Mouse (Mus musculus): ENCODE data around the gene Wdr4.

Wdr4 gene

DNA sequence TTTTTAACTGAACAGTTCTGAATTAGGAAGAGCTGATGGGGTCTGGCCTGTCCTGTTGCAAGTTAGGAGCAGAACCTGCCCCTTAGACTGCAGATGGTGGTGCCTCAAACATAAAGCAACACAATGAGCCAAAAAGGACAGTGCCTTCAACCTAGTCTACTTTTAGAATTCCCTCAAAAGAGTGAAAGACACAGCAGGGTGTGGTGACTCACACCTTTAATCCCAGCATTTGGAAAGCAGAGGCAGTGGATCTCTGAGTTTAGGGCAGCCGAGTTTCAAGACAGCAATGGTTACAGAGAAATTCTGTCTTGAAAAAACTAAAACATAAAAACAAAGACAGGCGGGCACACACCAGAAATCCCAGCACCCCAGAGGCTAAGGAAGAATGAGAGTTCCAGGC is 15.8 kb downstream of the Wdr4 start:
- in situ Hi-C loops (cut with MboI; ENCODE audit: low pct_unique_long_range_greater_than_20kb in 1 of 2, low sequenced_read_pairs in 2 of 2, unreplicated experiment in 1 of 2) = no loop called here

DNA sequence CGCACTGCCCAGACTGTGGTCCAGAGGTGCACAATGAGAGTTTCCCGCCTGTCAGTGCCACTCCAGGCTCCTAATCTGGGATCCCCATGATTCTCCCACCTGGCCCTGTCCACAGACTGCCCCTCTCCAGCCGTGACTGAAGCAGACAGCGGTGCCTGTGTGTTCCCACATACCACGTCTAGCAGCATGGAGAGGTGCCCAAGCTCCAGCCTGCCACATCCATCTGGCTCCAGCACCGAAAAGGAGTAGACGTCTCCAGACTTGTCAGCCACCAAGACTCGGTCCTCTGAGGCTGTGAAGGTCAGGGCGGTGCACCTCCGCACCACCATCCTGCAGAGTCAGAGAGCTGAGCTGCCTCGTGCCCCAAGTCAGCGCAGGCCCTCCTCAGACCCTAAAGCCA is 16.4 kb downstream of the Wdr4 start:
- in situ Hi-C loops (cut with MboI; ENCODE audit: low pct_unique_long_range_greater_than_20kb in 1 of 2, low sequenced_read_pairs in 2 of 2, unreplicated experiment in 1 of 2) = no loop called here

DNA sequence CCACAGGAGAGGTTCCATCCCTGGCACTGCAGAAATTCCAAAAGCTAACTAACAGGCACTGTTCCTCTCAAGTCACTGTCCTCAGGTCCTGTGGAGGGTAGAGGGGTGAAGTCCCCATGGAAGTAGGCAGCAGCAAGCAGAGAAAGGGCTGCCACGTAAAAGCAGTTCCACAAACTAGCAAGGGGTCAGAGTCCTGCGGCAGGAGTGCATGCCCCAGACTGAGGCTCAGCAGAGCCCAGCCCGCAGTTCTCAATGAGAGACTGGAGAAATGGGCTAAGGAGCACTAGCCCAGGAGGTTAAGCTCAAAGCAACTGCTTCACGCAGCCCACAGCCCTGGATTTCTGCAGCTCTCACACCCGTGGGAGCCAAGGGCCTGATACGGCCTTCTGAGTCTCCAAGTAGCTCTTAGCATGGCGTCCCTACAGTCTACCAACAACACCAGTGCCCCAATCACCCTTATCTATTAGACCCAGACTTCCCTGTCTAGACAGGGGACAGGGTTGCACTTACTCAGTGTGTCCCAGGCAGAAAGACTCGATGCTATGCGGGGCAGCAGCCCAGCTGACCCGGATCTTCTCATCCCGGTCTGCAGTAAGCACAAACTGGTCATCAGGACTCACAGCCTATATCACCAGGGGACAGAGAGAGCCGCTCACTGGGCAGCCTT is 17.4 kb downstream of the Wdr4 start:
- in situ Hi-C loops (cut with MboI; ENCODE audit: low pct_unique_long_range_greater_than_20kb in 1 of 2, low sequenced_read_pairs in 2 of 2, unreplicated experiment in 1 of 2) = no loop called here

DNA sequence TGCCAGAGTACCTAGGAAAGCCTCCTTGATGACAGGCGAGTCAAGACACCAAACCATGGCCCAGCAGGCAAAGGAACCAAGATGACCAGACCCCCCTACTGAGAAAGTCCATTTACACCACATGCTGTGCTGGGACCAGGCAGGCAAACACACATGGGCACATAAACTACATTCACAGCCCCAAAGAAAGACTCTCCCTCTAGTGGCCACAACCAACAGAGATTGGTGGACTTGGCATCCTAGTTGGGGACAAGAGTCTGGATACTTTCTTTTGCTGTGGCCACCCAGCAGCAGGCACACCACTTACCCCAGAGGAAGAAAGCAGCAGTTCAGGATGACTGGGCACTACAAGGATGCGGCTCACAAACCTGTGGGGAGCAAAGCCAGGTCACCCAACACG is 18.9 kb downstream of the Wdr4 start:
- in situ Hi-C loops (cut with MboI; ENCODE audit: low pct_unique_long_range_greater_than_20kb in 1 of 2, low sequenced_read_pairs in 2 of 2, unreplicated experiment in 1 of 2) = no loop called here

DNA sequence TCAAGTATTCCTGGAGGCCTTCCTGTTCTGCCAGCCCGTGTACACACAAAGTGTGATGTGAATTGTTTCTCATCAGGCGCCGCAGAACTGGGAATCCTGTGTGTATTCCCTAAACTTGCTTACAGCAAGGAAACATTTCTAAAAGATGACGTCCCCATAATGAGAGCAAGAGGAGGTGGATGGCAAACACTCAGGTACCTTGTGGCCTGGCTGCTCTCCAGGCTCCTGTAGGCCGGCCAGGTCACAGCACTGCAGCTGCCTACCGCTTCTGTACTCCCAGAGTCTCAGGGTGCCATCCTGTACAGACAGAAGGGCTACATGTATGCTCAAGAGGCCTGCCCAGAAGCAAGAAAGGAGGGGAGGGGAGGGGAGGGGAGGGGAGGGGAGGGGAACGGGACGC is 19.4 kb downstream of the Wdr4 start:
- in situ Hi-C loops (cut with MboI; ENCODE audit: low pct_unique_long_range_greater_than_20kb in 1 of 2, low sequenced_read_pairs in 2 of 2, unreplicated experiment in 1 of 2) = no loop called here

DNA sequence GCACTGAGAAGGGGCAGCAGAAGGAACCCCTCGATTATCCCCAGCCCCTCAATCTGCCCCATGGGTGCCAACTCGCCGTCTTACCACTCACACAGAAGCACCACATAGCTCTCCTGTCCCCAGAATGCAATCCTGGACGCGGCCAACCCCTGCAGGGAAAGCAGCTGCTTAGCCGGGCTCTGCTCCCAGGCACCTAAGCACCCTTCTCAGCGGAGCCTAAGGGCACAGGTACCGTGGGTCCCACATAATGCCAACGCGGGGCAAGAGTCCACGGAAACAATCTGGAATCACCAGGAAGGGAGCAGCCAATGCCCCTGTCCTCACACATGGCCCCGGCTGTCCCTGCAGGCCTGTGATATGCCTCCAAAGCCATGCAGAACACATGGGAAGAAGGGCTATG is 20.1 kb downstream of the Wdr4 start:
- in situ Hi-C loops (cut with MboI; ENCODE audit: low pct_unique_long_range_greater_than_20kb in 1 of 2, low sequenced_read_pairs in 2 of 2, unreplicated experiment in 1 of 2) = no loop called here

DNA sequence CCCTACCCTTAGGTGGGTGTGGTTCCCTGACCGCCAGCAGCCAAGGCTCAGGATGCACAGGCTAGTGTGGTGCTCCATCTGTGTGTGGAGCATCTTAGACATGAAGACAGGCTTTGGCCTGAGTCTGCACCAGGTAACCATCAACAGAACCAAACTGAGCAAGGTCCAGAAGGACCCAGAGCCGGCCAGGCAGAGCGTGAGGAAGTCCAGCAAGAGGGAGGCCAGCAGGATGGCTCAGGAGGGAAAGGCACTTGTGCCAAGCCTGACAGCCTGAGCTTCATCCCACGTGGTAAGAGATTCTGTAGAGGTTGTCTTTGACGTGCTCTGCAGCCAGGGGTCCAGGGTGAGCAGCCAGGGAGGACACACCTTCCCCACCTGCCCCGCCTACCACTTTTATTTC is 22.1 kb downstream of the Wdr4 start:
- in situ Hi-C loops (cut with MboI; ENCODE audit: low pct_unique_long_range_greater_than_20kb in 1 of 2, low sequenced_read_pairs in 2 of 2, unreplicated experiment in 1 of 2) = no loop called here

DNA sequence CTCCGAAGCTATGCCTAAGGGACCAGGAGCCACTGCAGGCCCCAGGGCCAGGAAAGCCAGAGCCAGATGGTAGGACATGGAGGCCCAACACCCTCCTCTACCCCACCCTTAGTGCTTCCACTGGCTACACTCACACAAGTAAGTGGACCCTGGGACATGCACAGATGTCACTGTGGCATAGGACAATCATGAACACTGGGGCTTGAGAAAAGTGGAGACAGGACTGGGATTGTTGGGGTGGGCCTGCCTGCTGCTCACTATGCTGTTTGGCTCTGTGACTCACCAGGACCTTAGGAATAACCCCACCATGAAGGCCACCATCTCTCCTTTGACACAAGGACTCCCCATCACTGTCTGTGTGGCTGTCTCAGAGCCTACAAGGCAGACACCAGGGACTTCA is 24.8 kb downstream of the Wdr4 start:
- in situ Hi-C loops (cut with MboI; ENCODE audit: low pct_unique_long_range_greater_than_20kb in 1 of 2, low sequenced_read_pairs in 2 of 2, unreplicated experiment in 1 of 2) = no loop called here

DNA sequence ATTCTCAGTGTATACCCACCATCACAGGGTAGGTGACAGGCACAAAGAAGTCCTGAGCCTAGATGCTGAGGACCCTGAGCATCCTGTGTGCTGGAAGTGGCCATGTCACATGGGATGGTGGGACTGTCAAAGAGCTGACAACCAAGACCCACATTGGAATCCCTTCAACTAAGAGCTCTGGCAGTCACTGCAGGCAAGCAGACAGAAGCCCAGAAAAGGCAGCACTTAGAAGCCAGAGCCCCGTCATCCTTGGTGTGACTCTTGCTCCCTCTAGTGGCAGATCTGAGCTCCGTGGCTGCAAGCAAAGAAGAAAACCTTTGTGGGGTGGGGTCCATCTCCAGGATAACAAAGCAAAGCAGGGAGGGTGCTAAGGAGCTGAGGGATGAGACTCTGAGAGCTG is 27.4 kb downstream of the Wdr4 start:
- in situ Hi-C loops (cut with MboI; ENCODE audit: low pct_unique_long_range_greater_than_20kb in 1 of 2, low sequenced_read_pairs in 2 of 2, unreplicated experiment in 1 of 2) = no loop called here

DNA sequence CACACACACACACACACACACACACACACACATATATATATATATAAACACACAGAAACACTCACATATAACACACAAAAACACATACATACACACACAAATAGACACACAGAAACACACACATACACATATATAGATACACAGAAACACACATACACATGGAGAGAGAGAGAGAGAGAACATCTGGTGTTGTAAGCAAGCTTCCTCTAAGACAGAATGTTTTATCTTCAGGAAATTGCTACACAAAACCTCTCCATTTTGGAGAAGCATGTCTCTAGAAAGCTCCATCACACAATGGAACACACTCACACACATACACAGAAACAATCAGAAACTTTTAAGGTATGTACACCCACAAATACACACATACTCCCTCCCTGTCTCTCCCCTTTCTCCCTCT is 28.4 kb downstream of the Wdr4 start:
- in situ Hi-C loops (cut with MboI; ENCODE audit: low pct_unique_long_range_greater_than_20kb in 1 of 2, low sequenced_read_pairs in 2 of 2, unreplicated experiment in 1 of 2) = no loop called here

DNA sequence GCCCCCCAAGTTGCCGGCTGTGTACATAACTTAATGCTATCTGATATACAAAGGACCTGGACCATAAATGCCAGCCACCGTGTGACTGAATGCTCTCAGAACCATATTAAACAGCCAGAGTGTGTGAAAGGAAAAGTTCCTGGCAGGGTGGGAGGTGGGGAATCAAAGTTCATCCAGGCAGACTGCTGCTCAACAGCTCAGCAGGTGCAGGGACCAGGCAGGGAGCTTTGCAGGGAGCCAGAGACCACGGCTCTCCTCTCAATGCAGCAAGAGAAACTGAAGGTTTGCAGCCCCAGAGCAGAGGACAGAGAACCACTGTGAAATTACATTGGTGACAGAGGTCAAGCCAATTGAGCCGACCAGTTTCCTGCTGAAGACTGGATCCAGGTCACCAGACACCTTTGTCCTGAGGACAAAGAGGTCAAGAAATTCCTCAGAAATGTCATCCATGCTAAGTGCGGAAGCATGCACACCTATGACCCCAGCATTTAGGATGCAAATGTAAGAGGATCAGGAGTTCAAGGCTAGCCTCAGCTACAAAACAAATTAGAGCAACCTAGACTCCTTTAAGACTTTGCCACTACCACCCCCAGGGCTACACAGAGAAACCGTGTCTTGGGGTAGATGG is 32.2 kb downstream of the Wdr4 start:
- in situ Hi-C loops (cut with MboI; ENCODE audit: low pct_unique_long_range_greater_than_20kb in 1 of 2, low sequenced_read_pairs in 2 of 2, unreplicated experiment in 1 of 2) = no loop called here

DNA sequence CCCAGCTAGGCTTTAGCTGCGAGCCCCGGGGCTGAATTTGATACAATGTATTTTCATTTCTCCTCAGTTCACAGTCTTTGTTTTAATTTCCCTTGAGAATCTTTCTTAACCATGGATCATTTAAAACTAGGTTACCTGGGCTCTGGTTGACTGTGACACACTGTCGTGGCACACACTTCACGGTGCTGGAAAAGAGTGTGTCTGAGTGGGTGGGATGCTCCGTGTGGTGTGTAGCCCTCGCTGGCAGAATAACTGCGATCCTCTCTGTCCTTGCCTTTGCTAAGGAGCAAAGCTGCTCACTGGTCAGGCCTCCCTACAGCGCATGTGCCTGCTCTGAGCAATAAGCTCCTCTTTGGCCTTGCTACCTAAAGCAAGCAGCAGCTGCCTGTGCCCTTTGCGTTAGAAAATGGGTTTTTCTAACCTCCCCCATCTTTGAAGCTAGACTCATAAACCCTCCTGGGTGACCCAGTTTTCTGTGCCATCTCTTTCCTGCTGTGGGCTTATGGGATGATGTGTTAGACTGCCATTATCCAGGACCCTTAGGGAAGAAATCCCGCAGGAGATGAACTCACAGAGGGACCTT is 33.1 kb downstream of the Wdr4 start:
- in situ Hi-C loops (cut with MboI; ENCODE audit: low pct_unique_long_range_greater_than_20kb in 1 of 2, low sequenced_read_pairs in 2 of 2, unreplicated experiment in 1 of 2) = no loop called here

DNA sequence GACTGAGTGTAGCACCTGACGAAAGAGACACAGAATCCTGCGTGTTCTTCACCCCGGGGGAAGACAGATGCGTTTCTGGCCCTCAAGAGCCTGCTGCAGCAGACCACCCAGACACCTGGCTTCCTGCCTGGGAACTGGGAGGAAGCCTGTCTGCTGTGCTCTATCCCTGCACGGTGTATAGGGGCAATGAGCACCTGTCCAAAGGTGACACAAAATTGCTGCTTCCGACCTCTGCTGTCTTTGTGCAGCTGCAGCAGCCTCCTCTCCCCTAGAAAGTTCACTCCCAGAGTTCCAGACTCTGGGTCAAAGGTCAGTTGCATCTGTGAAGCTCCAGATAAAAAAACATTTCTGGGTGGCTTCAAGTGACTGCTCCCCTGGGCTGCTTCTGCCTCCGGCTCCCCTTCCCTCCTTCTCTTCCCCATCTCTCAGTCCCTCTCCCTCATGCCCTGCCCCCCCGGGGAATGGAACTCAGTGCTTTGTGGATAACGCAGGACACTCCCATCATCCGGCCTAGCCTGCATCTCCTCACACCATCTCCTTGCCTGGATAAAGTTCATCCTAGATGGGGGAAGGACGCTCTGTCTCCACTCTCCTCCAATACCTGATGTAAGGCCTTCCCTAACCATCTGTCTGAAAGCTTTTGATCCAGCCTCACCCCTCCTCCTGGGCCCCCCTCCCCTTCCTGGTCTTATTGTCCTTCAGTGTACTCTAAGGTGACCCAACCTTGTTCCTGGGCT is 40.5 kb downstream of the Wdr4 start:
- in situ Hi-C loops (cut with MboI; ENCODE audit: low pct_unique_long_range_greater_than_20kb in 1 of 2, low sequenced_read_pairs in 2 of 2, unreplicated experiment in 1 of 2) = no loop called here

DNA sequence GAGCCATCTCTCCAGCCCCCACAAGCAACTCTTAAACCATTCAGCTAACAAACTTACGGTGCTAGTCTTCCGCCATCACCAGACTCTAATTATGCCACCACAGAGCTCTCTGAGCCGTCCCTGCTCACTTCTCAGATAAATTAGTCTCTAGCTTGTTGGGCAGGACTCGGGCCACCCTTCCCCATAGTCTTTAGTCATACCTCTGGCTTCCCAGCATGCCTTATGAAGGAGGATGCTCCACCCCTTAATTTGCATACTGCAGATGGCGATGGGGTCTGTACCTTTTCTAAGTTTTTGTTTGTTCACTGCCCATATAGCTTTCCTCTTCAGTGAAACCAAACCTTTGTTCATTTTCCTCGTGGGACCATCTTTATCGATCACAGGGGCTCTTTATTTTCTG is 41.2 kb downstream of the Wdr4 start:
- in situ Hi-C loops (cut with MboI; ENCODE audit: low pct_unique_long_range_greater_than_20kb in 1 of 2, low sequenced_read_pairs in 2 of 2, unreplicated experiment in 1 of 2) = no loop called here

DNA sequence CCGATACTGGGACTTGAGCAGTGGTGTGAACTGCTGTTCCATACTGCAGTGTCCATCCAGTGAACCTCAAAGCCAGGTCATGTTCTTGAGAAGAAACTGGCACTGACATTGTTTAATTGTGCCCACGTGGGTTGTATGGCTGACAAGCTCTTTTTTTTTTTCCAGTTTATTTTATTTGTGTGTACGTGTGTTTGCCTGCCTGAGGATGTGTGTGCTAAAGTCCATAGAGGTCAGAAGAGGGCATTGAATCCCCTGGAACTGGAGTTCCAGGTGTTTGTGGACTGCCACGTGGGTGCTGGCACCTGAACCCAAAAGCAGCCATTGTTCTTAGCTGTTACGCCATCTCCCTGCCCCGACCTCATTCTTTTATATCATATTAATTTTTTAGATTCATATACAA is 45.4 kb downstream of the Wdr4 start:
- in situ Hi-C loops (cut with MboI; ENCODE audit: low pct_unique_long_range_greater_than_20kb in 1 of 2, low sequenced_read_pairs in 2 of 2, unreplicated experiment in 1 of 2) = loop anchor here in 1 of 2 experiments (25.0 kb wide), 1 partner anchor 112 kb away; no protein-coding TSS in a partner anchor

DNA sequence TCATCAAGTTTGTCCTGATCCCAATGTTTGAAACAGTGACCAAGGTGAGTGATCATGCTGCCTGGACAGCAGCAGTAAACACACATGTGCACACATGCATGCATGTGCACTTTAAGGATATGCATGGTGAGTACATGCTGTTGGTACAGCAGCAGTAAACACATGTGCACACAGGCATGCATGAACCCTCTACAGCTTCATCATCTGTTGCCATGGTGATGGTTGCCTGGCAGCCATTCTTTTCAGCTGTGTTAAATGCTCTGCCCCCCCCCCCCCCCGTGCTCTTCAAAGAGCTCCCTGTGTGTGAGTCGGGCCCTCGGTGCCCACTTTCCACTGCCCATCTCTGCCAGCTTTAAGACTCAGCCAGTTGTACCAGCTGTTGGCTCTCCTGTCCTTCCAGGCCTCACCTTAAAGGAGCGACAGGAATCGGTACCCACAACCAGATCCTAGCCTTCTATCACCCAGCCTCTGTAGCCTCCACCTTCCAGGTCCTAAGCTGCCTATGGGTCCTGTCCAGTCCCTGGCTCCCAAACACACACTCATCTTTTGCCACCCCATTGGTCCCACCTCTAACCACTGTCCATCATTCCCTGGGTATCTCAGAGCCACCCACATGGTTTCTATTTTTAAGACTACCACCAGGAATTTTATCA is 48.9 kb downstream of the Wdr4 start:
- in situ Hi-C loops (cut with MboI; ENCODE audit: low pct_unique_long_range_greater_than_20kb in 1 of 2, low sequenced_read_pairs in 2 of 2, unreplicated experiment in 1 of 2) = loop anchor here in 1 of 2 experiments (25.0 kb wide), 1 partner anchor 109 kb away; no protein-coding TSS in a partner anchor

DNA sequence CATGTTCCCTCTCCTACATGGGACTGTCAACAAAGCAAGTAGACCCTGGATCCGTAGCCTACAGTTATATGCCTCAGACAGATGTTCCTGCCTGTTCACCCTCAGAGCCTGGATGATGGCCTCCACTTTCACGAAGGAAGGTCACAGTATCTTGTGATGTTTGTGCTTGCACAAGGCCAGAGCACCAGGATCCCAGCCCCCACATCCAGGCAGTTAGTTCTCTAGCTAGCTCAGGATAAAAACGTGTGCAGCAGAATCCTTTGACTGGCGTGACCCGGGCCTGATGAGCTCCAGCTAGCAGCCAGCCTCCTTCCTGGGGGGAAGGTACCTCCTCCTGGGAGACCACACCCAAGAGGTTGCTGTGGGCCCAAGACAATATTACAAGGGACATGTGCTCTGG is 51.3 kb downstream of the Wdr4 start:
- in situ Hi-C loops (cut with MboI; ENCODE audit: low pct_unique_long_range_greater_than_20kb in 1 of 2, low sequenced_read_pairs in 2 of 2, unreplicated experiment in 1 of 2) = loop anchor here in 1 of 2 experiments (25.0 kb wide), 1 partner anchor 106 kb away; no protein-coding TSS in a partner anchor

DNA sequence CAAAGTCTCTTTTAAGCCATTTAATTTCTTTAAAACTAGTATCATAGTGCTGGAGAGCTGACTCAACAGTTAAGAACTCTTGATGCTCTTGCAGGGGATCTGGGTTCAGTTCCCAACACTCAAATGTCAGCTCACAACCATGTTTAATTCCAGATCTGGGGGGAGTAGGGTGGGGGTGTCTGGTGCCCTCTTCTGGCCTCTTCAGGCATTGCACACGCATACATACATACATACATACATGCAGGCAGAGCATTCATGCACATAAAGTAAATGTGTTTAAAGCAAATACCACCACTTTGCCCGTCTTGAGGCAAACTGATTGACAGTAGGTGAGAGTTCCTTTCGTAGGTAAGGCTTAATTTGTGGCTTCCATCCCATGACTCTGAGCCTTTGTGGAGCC is 52.9 kb downstream of the Wdr4 start:
- in situ Hi-C loops (cut with MboI; ENCODE audit: low pct_unique_long_range_greater_than_20kb in 1 of 2, low sequenced_read_pairs in 2 of 2, unreplicated experiment in 1 of 2) = loop anchor here in 1 of 2 experiments (25.0 kb wide), 1 partner anchor 105 kb away; no protein-coding TSS in a partner anchor

DNA sequence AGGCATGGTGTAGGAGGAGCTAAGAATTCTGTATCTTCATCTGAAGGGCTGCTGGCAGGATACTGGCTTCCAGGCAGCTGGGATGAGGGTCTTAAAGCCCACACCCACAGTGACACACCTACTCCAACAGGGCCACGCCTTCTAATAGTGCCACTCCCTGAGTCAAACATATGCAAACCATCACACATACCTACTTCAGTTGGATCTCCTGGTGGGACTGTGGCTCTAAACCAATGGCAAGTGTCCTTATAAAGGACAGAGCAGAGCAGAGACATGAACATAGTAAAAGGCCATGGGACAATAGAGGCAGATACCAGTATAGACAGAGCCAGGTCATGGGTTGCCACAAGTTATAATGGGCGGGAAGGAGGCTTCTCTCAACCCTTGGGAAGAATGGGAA is 57.3 kb downstream of the Wdr4 start:
- in situ Hi-C loops (cut with MboI; ENCODE audit: low pct_unique_long_range_greater_than_20kb in 1 of 2, low sequenced_read_pairs in 2 of 2, unreplicated experiment in 1 of 2) = loop anchor here in 1 of 2 experiments (25.0 kb wide), 1 partner anchor 100 kb away; no protein-coding TSS in a partner anchor
